Mouse (Mus musculus) induced T-regulatory cell, adult 2 months (primary cell): ENCODE data around the gene Bid.
"Not testable (repeated sequence)": the region's sequence is repeated elsewhere in the genome, so short reads cannot be mapped to it uniquely, and the experiment has no call there.

ENCODE experiments used
- DNase-seq: peaks from one replicate; pipeline ENCODE4 v3.0.0-alpha.2; 2012; ENCODE audit warnings: low read depth

Gene Bid

GRCm38 (mm10) chr6:120934176-120934575 lies 17.5 kb upstream of the Bid start:
- DNase-seq, result peak; percentile 37

GRCm38 (mm10) chr6:120933670-120934069 lies 17.0 kb upstream of the Bid start:
- no peak for DNase-seq

- DNase-seq, result peak; percentile 83
Observed at GRCm38 (mm10) chr6:120932597-120932996, 15.9 kb upstream of the Bid start.

- DNase-seq, result peak; percentile 31
Observed at GRCm38 (mm10) chr6:120930450-120931306, 14.0 kb upstream of the Bid start.

GRCm38 (mm10) chr6:120929421-120929820 lies 12.8 kb upstream of the Bid start:
- DNase-seq, result no peak

GRCm38 (mm10) chr6:120927765-120928164 lies 11.1 kb upstream of the Bid start:
- DNase-seq, result no peak

- DNase-seq, result no peak
Observed at GRCm38 (mm10) chr6:120926880-120927279, 10.2 kb upstream of the Bid start.

- DNase-seq, result not testable (repeated sequence)
Observed at GRCm38 (mm10) chr6:120924791-120925321, 8.2 kb upstream of the Bid start.

- DNase-seq, result no peak
Observed at GRCm38 (mm10) chr6:120917975-120918374, 1.3 kb upstream of the Bid start.

GRCm38 (mm10) chr6:120916972-120917881 lies 574 bp upstream of the Bid start:
- DNase-seq, result peak; percentile 72

GRCm38 (mm10) chr6:120915649-120915975 lies 1.0 kb downstream of the Bid start:
- no peak for DNase-seq

GRCm38 (mm10) chr6:120914911-120915648 lies 1.6 kb downstream of the Bid start:
- peak; percentile 85 for DNase-seq

GRCm38 (mm10) chr6:120914533-120914910 lies 2.1 kb downstream of the Bid start:
- DNase-seq, result no peak

GRCm38 (mm10) chr6:120913783-120914182 lies 2.9 kb downstream of the Bid start:
- peak; percentile 74 for DNase-seq

- peak; percentile 34 for DNase-seq
Observed at GRCm38 (mm10) chr6:120912931-120913330, 3.7 kb downstream of the Bid start.

- DNase-seq, result peak; percentile 37
Observed at GRCm38 (mm10) chr6:120911213-120912007, 5.2 kb downstream of the Bid start.

GRCm38 (mm10) chr6:120909501-120909900 lies 7.2 kb downstream of the Bid start:
- no peak for DNase-seq

GRCm38 (mm10) chr6:120907876-120908597 lies 8.6 kb downstream of the Bid start:
- DNase-seq, result not testable (repeated sequence)

- DNase-seq, result no peak
Observed at GRCm38 (mm10) chr6:120906521-120906920, 10.1 kb downstream of the Bid start.

GRCm38 (mm10) chr6:120905111-120905510 lies 11.5 kb downstream of the Bid start:
- no peak for DNase-seq
